Mouse (Mus musculus) ES-Bruce4 (cell line): Measurements from ENCODE around the gene Map1a. TPM values are rescaled to one million over a fixed set of nuclear protein-coding genes. Genes with fewer than 3 reads are reported as not detected.

Source experiments
- H3K27ac ChIP-seq: 2 replicates; pipeline ENCODE4 v1.5.1; 2012; ENCODE audit warnings: low read length, inconsistent platforms; ENCODE audit not compliant: insufficient read depth
- H3K27me3 ChIP-seq: 2 replicates; pipeline ENCODE4 v1.6.1; 2012; ENCODE audit warnings: mild to moderate bottlenecking, low read length, inconsistent platforms; ENCODE audit not compliant: control insufficient read depth, poor library complexity, insufficient read depth, severe bottlenecking
- H3K36me3 ChIP-seq: 2 replicates; pipeline ENCODE4 v1.6.1; 2012; ENCODE audit warnings: inconsistent platforms, mild to moderate bottlenecking, low read length, moderate library complexity; ENCODE audit not compliant: control insufficient read depth, poor library complexity, insufficient read depth, severe bottlenecking
- H3K4me1 ChIP-seq: one replicate; pipeline ENCODE4 v1.8.1; 2011; ENCODE audit warnings: low read length; ENCODE audit not compliant: control insufficient read depth, insufficient read depth
- H3K4me3 ChIP-seq: 2 replicates; pipeline ENCODE4 v1.5.1; 2011; ENCODE audit warnings: low read depth, mild to moderate bottlenecking, low read length
- H3K9ac ChIP-seq: 2 replicates; pipeline ENCODE4 v1.6.1; 2012; ENCODE audit warnings: low read depth, mild to moderate bottlenecking, inconsistent platforms; ENCODE audit not compliant: poor library complexity, severe bottlenecking
- H3K9me3 ChIP-seq: replicated peaks from 2 replicates; pipeline ENCODE4 v1.6.1; 2012; ENCODE audit warnings: mild to moderate bottlenecking, low read length, inconsistent platforms; ENCODE audit not compliant: control insufficient read depth, poor library complexity, insufficient read depth, severe bottlenecking
- CTCF ChIP-seq: IDR thresholded peaks from one replicate; pipeline ENCODE4 v1.8.1; 2011; ENCODE audit warnings: low read depth, low read length
- EP300 ChIP-seq: IDR thresholded peaks from 2 replicates; pipeline ENCODE4 v1.6.1; 2011; ENCODE audit warnings: low read depth, low read length; ENCODE audit not compliant: insufficient read depth
- POLR2A ChIP-seq: IDR thresholded peaks from one replicate; pipeline ENCODE4 v1.8.1; 2011; ENCODE audit warnings: low read length; ENCODE audit not compliant: insufficient read depth
- polyA plus RNA-seq: library from polyadenylated mRNA; stranded (reverse); fragments of >200 nt; gene quantifications from 2 replicates; pipeline ENCODE4 v1.2.4, GENCODE M21; 2011; ENCODE audit warnings: low read depth; ENCODE audit not compliant: missing spikeins, insufficient read depth, insufficient read length

Map1a gene
- polyA plus RNA-seq, result 5.3 and 9.2 TPM in 2 replicates

- Histone ChIP-seq H3K4me3 (peak within 1 kb of the TSS; percentile 84), H3K27ac (no peak within 1 kb of the TSS), H3K36me3 (no peaks in the 10 kb centered on the region), H3K4me1 (no peaks in the 10 kb centered on the region), H3K9ac (peak within 1 kb of the TSS; percentile 14), H3K27me3 (no peaks in the 10 kb centered on the region), H3K9me3 (no peaks in the 10 kb centered on the region)
- TF ChIP-seq POLR2A (peak; percentile 20), CTCF (no peak)
Observed at GRCm38 (mm10) chr2:121288901-121289729, at the start of gene Map1a. Gene Map1a (plus strand): TSS chr2:121289600.

DNA sequence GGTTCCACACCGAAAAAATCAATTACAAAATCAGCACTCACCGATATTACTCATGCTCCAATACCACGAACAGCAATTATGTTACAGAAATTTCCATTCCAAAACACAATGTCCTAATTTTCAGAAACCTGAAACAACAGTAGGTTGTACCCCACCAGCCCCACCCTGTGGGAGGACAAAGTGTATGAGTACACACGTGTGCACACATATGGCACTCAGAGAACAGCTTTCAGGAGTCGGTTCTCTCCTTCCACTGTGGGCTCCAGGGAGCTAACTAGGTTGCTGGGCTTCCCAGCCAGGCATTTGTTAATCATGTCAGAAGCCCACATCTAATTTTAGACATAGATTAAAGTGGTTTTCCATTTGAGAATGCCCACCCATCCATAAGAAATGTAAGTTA is 45.3 kb upstream of the Map1a start:
- TF ChIP-seq EP300 (no peak), CTCF (no peak)
- no peaks in the 10 kb centered on the region for H3K27me3 ChIP-seq
- no peak overlapping the region for H3K4me3 ChIP-seq
- no peaks in the 10 kb centered on the region for H3K4me1 ChIP-seq
- H3K36me3 ChIP-seq, result peaks cover 16% of the 10 kb centered on the region
- no peak overlapping the region for H3K9ac ChIP-seq
- no peaks in the 10 kb centered on the region for H3K9me3 ChIP-seq
- H3K27ac ChIP-seq, result no peak overlapping the region

GRCm38 (mm10) chr2:121249758-121250157 is 39.6 kb upstream of the Map1a start:
- no peak overlapping the region for H3K4me3 ChIP-seq
- TF ChIP-seq POLR2A (no peak), EP300 (no peak), CTCF (no peak)
- no peaks in the 10 kb centered on the region for H3K27me3 ChIP-seq
- no peaks in the 10 kb centered on the region for H3K4me1 ChIP-seq
- H3K36me3 ChIP-seq, result peaks cover 48% of the 10 kb centered on the region
- H3K9me3 ChIP-seq, result no peaks in the 10 kb centered on the region
- H3K27ac ChIP-seq, result no peak overlapping the region
- no peak overlapping the region for H3K9ac ChIP-seq

GRCm38 (mm10) chr2:121268446-121268845 is 21.0 kb upstream of the Map1a start:
- no peaks in the 10 kb centered on the region for H3K4me1 ChIP-seq
- H3K4me3 ChIP-seq, result no peak overlapping the region
- H3K36me3 ChIP-seq, result peaks cover 18% of the 10 kb centered on the region
- no peaks in the 10 kb centered on the region for H3K9me3 ChIP-seq
- peaks cover 2% of the 10 kb centered on the region; the same call in 1 of the 2 replicates for H3K27me3 ChIP-seq
- no peak overlapping the region for H3K9ac ChIP-seq
- TF ChIP-seq CTCF (no peak), EP300 (no peak), POLR2A (no peak)
- H3K27ac ChIP-seq, result no peak overlapping the region

- Histone ChIP-seq H3K27me3 (peaks cover 2% of the 10 kb centered on the region; the same call in 1 of the 2 replicates), H3K27ac (no peak overlapping the region), H3K9me3 (no peaks in the 10 kb centered on the region), H3K36me3 (peaks cover 18% of the 10 kb centered on the region), H3K4me1 (no peaks in the 10 kb centered on the region), H3K4me3 (peak overlapping the region; percentile 92), H3K9ac (peak overlapping the region; percentile 76)
- TF ChIP-seq CTCF, result no peak
- TF ChIP-seq POLR2A, result no peak
- TF ChIP-seq EP300, result peak; percentile 46; the same call in 1 of the 2 replicates
Observed at GRCm38 (mm10) chr2:121270521-121271235, 18.7 kb upstream of the Map1a start.
